Mouse (Mus musculus) cortical plate, adult 2 months (tissue): Measurements from ENCODE around the gene Hspg2. TPM values are rescaled to one million over a fixed set of nuclear protein-coding genes. Genes with fewer than 3 reads are reported as not detected.
A peak's percentile ranks its signal among the peaks of the same experiment; 100 is the strongest.

Source experiments
- H3K27ac ChIP-seq: fragments of 200-500 bp; 2 replicates; pipeline ENCODE4 v1.5.1; 2012; ENCODE audit warnings: low read length, control low read depth, inconsistent platforms; ENCODE audit not compliant: insufficient read depth
- H3K4me1 ChIP-seq: fragments of 200-500 bp; 2 replicates; pipeline ENCODE4 v1.6.1; 2011; ENCODE audit warnings: low read length; ENCODE audit not compliant: control insufficient read depth, insufficient read depth
- H3K4me3 ChIP-seq: fragments of 200-500 bp; 2 replicates; pipeline ENCODE4 v1.5.1; 2011; ENCODE audit warnings: mild to moderate bottlenecking, low read length, control low read depth; ENCODE audit not compliant: insufficient read depth
- CTCF ChIP-seq: fragments of 200-500 bp; IDR thresholded peaks from 2 replicates; pipeline ENCODE4 v1.5.1; 2011; ENCODE audit warnings: mild to moderate bottlenecking, control low read depth, low read length; ENCODE audit not compliant: insufficient read depth; ENCODE audit errors: extremely low read depth
- POLR2A ChIP-seq: fragments of 200-500 bp; IDR thresholded peaks from 2 replicates; pipeline ENCODE4 v1.6.1; 2011; ENCODE audit warnings: mild to moderate bottlenecking, low read length, control low read depth; ENCODE audit not compliant: insufficient read depth; ENCODE audit errors: extremely low read depth
- polyA plus RNA-seq: library from polyadenylated mRNA; depleted of rRNA; stranded (reverse); fragments of >200 nt; gene quantifications from 2 replicates; pipeline ENCODE4 v1.2.3, GENCODE M21; 2012

Gene Hspg2
- polyA plus RNA-seq, 1 experiment, result 2.6 TPM

GRCm38 (mm10) chr4:137498882-137499583, 30.5 kb downstream of the Hspg2 start:
- no peak overlapping the region for H3K4me3 ChIP-seq
- 0 out of 2 replicates have a peak overlapping the region, but pooled peaks have one; percentile 12 for H3K27ac ChIP-seq
- no peaks in the 10 kb centered on the region for H3K4me1 ChIP-seq
- no peak for TF ChIP-seq POLR2A
- no peak for TF ChIP-seq CTCF

- H3K4me3 ChIP-seq, result no peak overlapping the region
Observed at GRCm38 (mm10) chr4:137500149-137500548, 31.6 kb downstream of the Hspg2 start.

GRCm38 (mm10) chr4:137500953-137501352, 32.4 kb downstream of the Hspg2 start:
- Histone ChIP-seq H3K27ac (no peak overlapping the region), H3K4me1 (no peaks in the 10 kb centered on the region), H3K4me3 (no peak overlapping the region)
- TF ChIP-seq POLR2A (no peak), CTCF (no peak)

More at GRCm38 (mm10) chr4:137500149-137500548, 31.6 kb downstream of the Hspg2 start:
- Histone ChIP-seq H3K4me1 (no peaks in the 10 kb centered on the region), H3K27ac (no peak overlapping the region)
- no peak for TF ChIP-seq POLR2A
- no peak for TF ChIP-seq CTCF

GRCm38 (mm10) chr4:137502183-137502582, 33.6 kb downstream of the Hspg2 start:
- Histone ChIP-seq H3K4me3 (no peak overlapping the region), H3K27ac (no peak overlapping the region), H3K4me1 (no peaks in the 10 kb centered on the region)
- TF ChIP-seq POLR2A (no peak), CTCF (no peak)

GRCm38 (mm10) chr4:137502801-137503200, 34.2 kb downstream of the Hspg2 start:
- no peak overlapping the region for H3K27ac ChIP-seq
- no peak overlapping the region for H3K4me3 ChIP-seq
- no peak for TF ChIP-seq POLR2A
- TF ChIP-seq CTCF, result no peak
- no peaks in the 10 kb centered on the region for H3K4me1 ChIP-seq

- Histone ChIP-seq H3K4me3 (no peak overlapping the region), H3K27ac (no peak overlapping the region), H3K4me1 (no peaks in the 10 kb centered on the region)
- TF ChIP-seq CTCF (no peak), POLR2A (no peak)
Observed at GRCm38 (mm10) chr4:137503509-137503971, 35.0 kb downstream of the Hspg2 start.

- Histone ChIP-seq H3K4me1 (no peaks in the 10 kb centered on the region), H3K4me3 (no peak overlapping the region), H3K27ac (no peak overlapping the region)
- TF ChIP-seq POLR2A (no peak), CTCF (no peak)
Observed at GRCm38 (mm10) chr4:137506629-137507028, 38.1 kb downstream of the Hspg2 start.

GRCm38 (mm10) chr4:137509528-137509927, 41.0 kb downstream of the Hspg2 start:
- Histone ChIP-seq H3K4me1 (no peaks in the 10 kb centered on the region), H3K4me3 (no peak overlapping the region), H3K27ac (no peak overlapping the region)
- no peak for TF ChIP-seq CTCF
- TF ChIP-seq POLR2A, result no peak

GRCm38 (mm10) chr4:137510021-137510696, 41.6 kb downstream of the Hspg2 start:
- no peaks in the 10 kb centered on the region for H3K4me1 ChIP-seq
- H3K27ac ChIP-seq, result no peak overlapping the region
- no peak for TF ChIP-seq CTCF
- no peak for TF ChIP-seq POLR2A
- H3K4me3 ChIP-seq, result no peak overlapping the region

GRCm38 (mm10) chr4:137512897-137513296, 44.3 kb downstream of the Hspg2 start:
- TF ChIP-seq POLR2A, result no peak
- no peak for TF ChIP-seq CTCF
- H3K4me1 ChIP-seq, result no peaks in the 10 kb centered on the region
- H3K4me3 ChIP-seq, result no peak overlapping the region
- no peak overlapping the region for H3K27ac ChIP-seq
